In the genomic region with DNA sequence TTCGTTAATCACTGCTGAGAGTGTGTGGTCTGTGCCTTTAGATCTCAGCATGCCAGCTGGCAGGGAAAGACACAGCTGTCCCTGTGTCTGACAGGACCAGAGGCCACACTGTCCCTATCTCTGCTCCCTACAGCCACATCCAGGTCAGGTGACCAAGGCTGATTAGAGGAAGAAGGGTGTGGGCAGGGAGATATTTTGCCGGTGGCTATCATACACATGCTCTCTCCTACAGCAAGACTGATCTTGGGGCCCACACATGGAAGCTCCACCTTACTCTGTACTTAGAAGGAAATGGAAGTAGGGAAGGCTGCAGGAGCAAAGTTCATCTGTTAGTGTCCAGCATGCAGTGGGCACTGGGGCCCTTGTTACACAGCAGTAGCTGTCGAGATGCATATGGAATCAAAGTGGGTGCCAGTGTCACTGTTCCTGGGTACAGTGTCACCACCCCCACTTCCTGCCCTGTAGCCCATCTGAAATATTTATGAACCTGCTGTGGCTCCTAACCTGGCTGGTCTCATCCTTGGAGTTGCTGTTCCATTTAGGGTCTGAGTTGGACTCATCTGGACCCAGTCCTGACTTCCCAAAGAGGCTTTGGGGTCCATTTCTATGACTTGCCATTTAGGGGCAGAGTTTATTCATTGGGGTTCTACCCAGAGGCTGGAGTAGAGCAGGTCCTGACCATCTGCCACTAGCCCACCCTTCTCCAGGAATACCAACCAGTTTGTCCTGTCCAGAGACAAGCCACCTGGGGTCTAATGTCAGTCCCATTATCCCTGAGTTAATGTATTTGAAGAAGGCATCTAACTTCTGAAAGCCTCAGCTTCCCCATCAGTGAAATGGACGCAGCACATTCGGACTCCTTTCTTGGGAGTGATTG, we compare ENCODE assay signal across 9 mouse cellular contexts. TPM values are rescaled to one million over a fixed set of nuclear protein-coding genes. Genes with fewer than 3 reads are reported as not detected.
DNase-seq lines count a peak whose midpoint lies in the region; ATAC-seq and TF ChIP-seq lines count a peak whose summit lies in the region.
"Had no signal": no experiment of that assay in that cellular context is flagged by ENCODE, and none has a peak within 500 bp of the region (broad histone marks: within the 10 kb centered on the region; RNA-seq: fewer than 3 reads in every experiment).

No protein-coding gene starts in this region.

- peak; percentile 94 for ATAC-seq in intestine, embryonic 14.5 days (replicated peaks; ENCODE audit: low FRiP score, low TSS enrichment, low read depth)
- ATAC-seq in frontal cortex, adult (ENCODE audit: low TSS enrichment) = no peak

- H3K27ac ChIP-seq in heart, embryonic 10.5 days = peak overlapping the region; percentile 42; the same call in 1 of the 2 replicates
- no peak overlapping the region for H3K27ac ChIP-seq in MEL (ENCODE audit: control insufficient read depth, low read depth, low read length)
- no peak overlapping the region for H3K27ac ChIP-seq in intestine, embryonic 14.5 days (ENCODE audit: low read depth)

- no peaks in the 10 kb centered on the region for H3K9me3 ChIP-seq in heart, embryonic 10.5 days
- H3K9me3 ChIP-seq in MEL (replicated peaks; ENCODE audit: insufficient read depth, low read length) = no peaks in the 10 kb centered on the region
- H3K9me3 ChIP-seq in intestine, embryonic 14.5 days (ENCODE audit: control insufficient read depth, low read length) = no peaks in the 10 kb centered on the region

- no peak for TF ChIP-seq CTCF in MEL (IDR thresholded peaks at IDR 0.05 in 2 of 3, conservative IDR thresholded peaks at IDR 0.05 in 1 of 3; ENCODE audit: control insufficient read depth in 1 of 3, insufficient read depth in 1 of 3, low read depth in 2 of 3, low read length in 3 of 3, poor library complexity in 1 of 3, severe bottlenecking in 1 of 3)

- no peaks in the 10 kb centered on the region for H3K79me2 ChIP-seq in MEL (ENCODE audit: control insufficient read depth, insufficient read depth, low read length, poor library complexity)

- no peak for TF ChIP-seq POLR2A in MEL (IDR thresholded peaks at IDR 0.05; ENCODE audit: control insufficient read depth in 1 of 2, insufficient read depth in 1 of 2, low read depth in 1 of 2, low read length in 2 of 2, poor library complexity in 1 of 2)

- no peak overlapping the region for H3K4me3 ChIP-seq in heart, embryonic 10.5 days
- no peak overlapping the region for H3K4me3 ChIP-seq in MEL (ENCODE audit: control insufficient read depth in 1 of 2, insufficient read depth in 1 of 2, low read depth in 2 of 2, low read length in 2 of 2)
- H3K4me3 ChIP-seq in intestine, embryonic 14.5 days (ENCODE audit: low read depth, low read length) = no peak overlapping the region

- peak; percentile 56 to 85 for TF ChIP-seq EP300 in MEL (IDR thresholded peaks at IDR 0.05; ENCODE audit: low read depth in 1 of 2, low read length in 2 of 2)

- H3K36me3 ChIP-seq in heart, embryonic 10.5 days = no peaks in the 10 kb centered on the region
- peaks cover 0 to 6% of the 10 kb centered on the region in 2 experiments; a peak in 1 of 4 replicates for H3K36me3 ChIP-seq in MEL (ENCODE audit: control insufficient read depth in 1 of 2, insufficient read depth in 2 of 2, low read length in 2 of 2)
- H3K36me3 ChIP-seq in intestine, embryonic 14.5 days (ENCODE audit: control insufficient read depth, insufficient read depth, low read length) = no peaks in the 10 kb centered on the region

- peaks cover 27% of the 10 kb centered on the region for H3K4me1 ChIP-seq in heart, embryonic 10.5 days
- peaks cover 0 to 13% of the 10 kb centered on the region in 2 experiments; a peak in 2 of 4 replicates for H3K4me1 ChIP-seq in MEL (ENCODE audit: control insufficient read depth in 1 of 2, insufficient read depth in 2 of 2, low read length in 2 of 2)
- 0 out of 2 replicates have a peak, but pooled peaks cover 5% of the 10 kb centered on the region for H3K4me1 ChIP-seq in intestine, embryonic 14.5 days (replicated peaks; ENCODE audit: control insufficient read depth, insufficient read depth, low read length)

- no peak overlapping the region for H3K9ac ChIP-seq in MEL (ENCODE audit: control insufficient read depth, low read depth, low read length, poor library complexity, severe bottlenecking)
- H3K9ac ChIP-seq in intestine, embryonic 14.5 days (ENCODE audit: low read length) = no peak overlapping the region

- DNase-seq in heart, embryonic 10.5 days (ENCODE audit: low spot score) = peak; percentile 92
- DNase-seq in heart, postnatal 14 days = no peak
- peak; percentile 50 for DNase-seq in MEL (ENCODE audit: low read depth, low spot score)
- peak; percentile 73 for DNase-seq in intestine, embryonic 14.5 days (ENCODE audit: low spot score)
- peak; percentile 17 for DNase-seq in retina, embryonic 14.5 days (ENCODE audit: low spot score)
- no peak for DNase-seq in adrenal gland, postnatal 36 days
- DNase-seq in gastrocnemius, postnatal 4 days (ENCODE audit: low spot score in 2 of 2) = no peak
- DNase-seq: cerebellum, postnatal 14 days had no signal

- 42% methylated on average over 5 of the region's 5 CpGs for WGBS in heart, embryonic 10.5 days
- WGBS in intestine, embryonic 14.5 days = 52% methylated on average over 5 of the region's 5 CpGs

- H3K4me2 ChIP-seq in intestine, embryonic 14.5 days (ENCODE audit: low read length) = no peak overlapping the region

- no peaks in the 10 kb centered on the region for H3K27me3 ChIP-seq in heart, embryonic 10.5 days (ENCODE audit: insufficient read depth, poor library complexity, severe bottlenecking)
- no peaks in the 10 kb centered on the region; a peak in 1 of 4 replicates for H3K27me3 ChIP-seq in MEL (ENCODE audit: control insufficient read depth in 1 of 2, insufficient read depth in 2 of 2, low read length in 2 of 2)
- H3K27me3 ChIP-seq in intestine, embryonic 14.5 days (replicated peaks; ENCODE audit: control insufficient read depth, insufficient read depth, low read length) = no peaks in the 10 kb centered on the region

- intact Hi-C loops in heart, postnatal 14 days (cut with DNase I) = no loop called here

- no peak for TF ChIP-seq RAD21 in MEL (IDR thresholded peaks at IDR 0.05; ENCODE audit: low read depth, low read length)

TF ChIP-seq in MEL, 35 proteins besides CTCF, POLR2A, EP300 and RAD21 (continues in another document):
- TF ChIP-seq MAZ (IDR thresholded peaks at IDR 0.05; ENCODE audit: low read depth, low read length) (no peak), TCF12 (IDR thresholded peaks at IDR 0.05; ENCODE audit: low read depth, low read length) (peak; percentile 91), POLR2AphosphoS5 (IDR thresholded peaks at IDR 0.05; ENCODE audit: borderline replicate concordance, low read depth, low read length) (no peak), CHD2 (IDR thresholded peaks at IDR 0.05; ENCODE audit: low read length) (no peak), GABPA (IDR thresholded peaks at IDR 0.05; ENCODE audit: low read depth, low read length) (no peak), MYB (IDR thresholded peaks at IDR 0.05; ENCODE audit: low read depth, low read length) (no peak), ZMIZ1 (IDR thresholded peaks at IDR 0.05; ENCODE audit: low read depth, low read length) (no peak), ZC3H11A (IDR thresholded peaks at IDR 0.05; ENCODE audit: low read depth, low read length) (no peak), GATA1 (IDR thresholded peaks at IDR 0.05; ENCODE audit: low read depth, low read length) (peak; percentile 62; the same call in 1 of the 2 replicates), ELF1 (IDR thresholded peaks at IDR 0.05; ENCODE audit: low read depth, low read length) (no peak), BHLHE40 (IDR thresholded peaks at IDR 0.05; ENCODE audit: borderline replicate concordance, low read depth, low read length) (peak; percentile 60; the same call in 1 of the 2 replicates), E2F4 (IDR thresholded peaks at IDR 0.05; ENCODE audit: borderline replicate concordance, low read depth, low read length) (no peak), CHD1 (IDR thresholded peaks at IDR 0.05; ENCODE audit: low read depth, low read length) (no peak), TAL1 (IDR thresholded peaks at IDR 0.05; ENCODE audit: low read length) (peak; percentile 89), MAFK (IDR thresholded peaks at IDR 0.05; ENCODE audit: borderline replicate concordance, low read depth, low read length) (no peak), SMC3 (IDR thresholded peaks at IDR 0.05; ENCODE audit: low read depth, low read length) (no peak), NRF1 (IDR thresholded peaks at IDR 0.05; ENCODE audit: insufficient read depth, low read depth, low read length, poor library complexity, severe bottlenecking) (no peak), JUND (IDR thresholded peaks at IDR 0.05; ENCODE audit: low read depth, low read length) (no peak), RCOR1 (IDR thresholded peaks at IDR 0.05; ENCODE audit: low read depth, low read length) (peak; percentile 75; the same call in 1 of the 2 replicates), MEF2A (IDR thresholded peaks at IDR 0.05; ENCODE audit: extremely low read depth, insufficient replicate concordance, low read depth, low read length, poor library complexity, severe bottlenecking) (no peak), UBTF (IDR thresholded peaks at IDR 0.05; ENCODE audit: borderline replicate concordance, insufficient read depth, low read depth, low read length) (no peak), USF2 (IDR thresholded peaks at IDR 0.05; ENCODE audit: borderline replicate concordance in 1 of 2, insufficient read depth in 1 of 2, low read depth in 1 of 2, low read length in 2 of 2) (no peak), MXI1 (IDR thresholded peaks at IDR 0.05; ENCODE audit: low read depth, low read length) (peak; percentile 32; the same call in 1 of the 2 replicates), USF1 (IDR thresholded peaks at IDR 0.05; ENCODE audit: low read depth, low read length) (peak; percentile 85), MAX (IDR thresholded peaks at IDR 0.05; ENCODE audit: low read length) (no peak), ETS1 (IDR thresholded peaks at IDR 0.05; ENCODE audit: low read depth, low read length) (peak; percentile 82), HCFC1 (IDR thresholded peaks at IDR 0.05; ENCODE audit: low read depth, low read length) (no peak), KAT2A (conservative IDR thresholded peaks at IDR 0.05; ENCODE audit: low read depth, low read length) (no peak), MYC (IDR thresholded peaks at IDR 0.05; ENCODE audit: low read depth, low read length) (no peak)

RNA-seq across cellular contexts. Expression of gene Odc1, which starts 38.2 kb away (rescaled TPM):
- polyA plus RNA-seq in heart, embryonic 10.5 days (2016; fragmentation: Nextera tagmentation; extraction: Ambion mirVana) = 173 and 235 TPM in 2 replicates
- total RNA-seq in heart, postnatal 14 days (2021) = 10 to 100 TPM; 50.6 to 59.0 TPM
- 591 and 677 TPM in 2 replicates for total RNA-seq in MEL (2012; rRNA removed)
- 100 to 1,000 TPM; 639 to 720 TPM for polyA plus RNA-seq in MEL (2012; ENCODE audit: insufficient read depth in 1 of 2, insufficient read length in 2 of 2, low read depth in 1 of 2, low replicate concordance in 2 of 2, missing spikeins in 1 of 2)
- 234 and 237 TPM in 2 replicates for polyA plus RNA-seq in intestine, embryonic 14.5 days (2014; fragmentation: Nextera tagmentation; extraction: Ambion mirVana)
- 100 to 1,000 TPM; 319 to 466 TPM for total RNA-seq in adrenal gland, postnatal 36 days (2021)
- 100 to 1,000 TPM; 126 to 127 TPM for total RNA-seq in gastrocnemius, postnatal 4 days (2021)

Comparison
In these comparisons a context has a peak if more than half of its experiments do, and no peak if none do; other contexts are left out.
1. DNase-seq: peak in heart, embryonic 10.5 days (single experiment), MEL (single experiment), intestine, embryonic 14.5 days (single experiment) and retina, embryonic 14.5 days (single experiment); none in heart, postnatal 14 days (0 of 2), adrenal gland, postnatal 36 days (0 of 2) and gastrocnemius, postnatal 4 days (0 of 2).